Mouse (Mus musculus): ENCODE data around the gene Nr3c2.

The Nr3c2 gene

GRCm38 (mm10) chr8:77055492-77056021, 156.3 kb downstream of the Nr3c2 start:
- no peak for DNase-seq (ENCODE audit: low read depth, low spot score)

GRCm38 (mm10) chr8:77056853-77057252, 157.6 kb downstream of the Nr3c2 start:
- DNase-seq (ENCODE audit: low read depth, low spot score), result no peak

GRCm38 (mm10) chr8:77082687-77083086, 183.4 kb downstream of the Nr3c2 start:
- DNase-seq (ENCODE audit: low read depth, low spot score), result no peak

GRCm38 (mm10) chr8:77086036-77086435, 186.8 kb downstream of the Nr3c2 start:
- DNase-seq (ENCODE audit: low read depth, low spot score), result peak; percentile 60

- DNase-seq (ENCODE audit: low read depth, low spot score), result no peak
These were observed 197.5 kb downstream of the Nr3c2 start for GRCm38 (mm10) chr8:77096721-77097120.

- no peak for DNase-seq (ENCODE audit: low read depth, low spot score)
These were observed 198.9 kb downstream of the Nr3c2 start for GRCm38 (mm10) chr8:77098101-77098500.

- no peak for DNase-seq (ENCODE audit: low read depth, low spot score)
These were observed 201.1 kb downstream of the Nr3c2 start for GRCm38 (mm10) chr8:77100370-77100769.

GRCm38 (mm10) chr8:77102879-77103278, 203.6 kb downstream of the Nr3c2 start:
- DNase-seq (ENCODE audit: low read depth, low spot score), result no peak

- DNase-seq (ENCODE audit: low read depth, low spot score), result no peak
These were observed 213.5 kb downstream of the Nr3c2 start for GRCm38 (mm10) chr8:77112719-77113118.

GRCm38 (mm10) chr8:77114769-77115168, 215.5 kb downstream of the Nr3c2 start:
- DNase-seq (ENCODE audit: low read depth, low spot score), result peak; percentile 41

GRCm38 (mm10) chr8:77116419-77117079, 217.3 kb downstream of the Nr3c2 start:
- no peak for DNase-seq (ENCODE audit: low read depth, low spot score)

GRCm38 (mm10) chr8:77120810-77121570, 221.7 kb downstream of the Nr3c2 start:
- no peak for DNase-seq (ENCODE audit: low read depth, low spot score)

GRCm38 (mm10) chr8:77121571-77121890, 222.3 kb downstream of the Nr3c2 start:
- DNase-seq (ENCODE audit: low read depth, low spot score), result no peak

- DNase-seq (ENCODE audit: low read depth, low spot score), result no peak
These were observed 223.1 kb downstream of the Nr3c2 start for GRCm38 (mm10) chr8:77122300-77122699.

- peak; percentile 11 for DNase-seq (ENCODE audit: low read depth, low spot score)
These were observed 226.5 kb downstream of the Nr3c2 start for GRCm38 (mm10) chr8:77125777-77126176.

- no peak for DNase-seq (ENCODE audit: low read depth, low spot score)
These were observed 228.8 kb downstream of the Nr3c2 start for GRCm38 (mm10) chr8:77128006-77128405.

GRCm38 (mm10) chr8:77132903-77133637, 233.8 kb downstream of the Nr3c2 start:
- DNase-seq (ENCODE audit: low read depth, low spot score), result peak; percentile 9

- DNase-seq (ENCODE audit: low read depth, low spot score), result no peak
These were observed 234.6 kb downstream of the Nr3c2 start for GRCm38 (mm10) chr8:77133797-77134385.

GRCm38 (mm10) chr8:77145285-77145684, 246.0 kb downstream of the Nr3c2 start:
- DNase-seq (ENCODE audit: low read depth, low spot score), result no peak

- no peak for DNase-seq (ENCODE audit: low read depth, low spot score)
These were observed 255.3 kb downstream of the Nr3c2 start for GRCm38 (mm10) chr8:77154496-77154895.

- no peak for DNase-seq (ENCODE audit: low read depth, low spot score)
These were observed 270.1 kb downstream of the Nr3c2 start for GRCm38 (mm10) chr8:77169320-77169719.

All from telencephalon, adult 2 months (tissue).